24 mouse cellular contexts compared by ENCODE assay signal in the genomic region with DNA sequence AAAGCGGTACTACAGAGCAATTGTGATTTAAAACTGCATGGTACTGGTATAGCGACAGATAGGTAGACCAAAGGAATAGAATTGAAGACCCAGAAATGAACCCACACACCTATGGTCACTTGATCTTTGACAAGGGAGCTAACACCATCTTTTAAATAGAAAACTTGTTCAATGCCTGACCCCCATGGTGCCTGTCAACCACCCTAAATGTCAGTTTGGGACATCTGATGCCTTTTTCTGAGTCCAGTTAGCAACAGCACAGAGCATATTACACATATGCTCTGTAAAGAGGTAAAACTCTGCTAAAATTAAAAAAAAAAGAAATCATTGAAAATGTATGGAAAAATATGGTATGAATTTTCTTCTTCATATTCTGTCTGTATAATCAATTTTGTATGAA. TPM values are rescaled to one million over a fixed set of nuclear protein-coding genes. Genes with fewer than 3 reads are reported as not detected.
"Had no signal": no experiment of that assay in that cellular context is flagged by ENCODE, and none has a peak within 500 bp of the region (broad histone marks: within the 10 kb centered on the region; RNA-seq: fewer than 3 reads in every experiment).

No protein-coding gene starts in this region.

- H3K27ac ChIP-seq: limb, embryonic 12.5 days; limb, embryonic 15.5 days; liver, embryonic 14.5 days; lung, embryonic 15.5 days; midbrain, embryonic 15.5 days; neural tube, embryonic 12.5 days; neural tube, embryonic 15.5 days had no signal

- DNase-seq: kidney, adult 9 months; kidney, postnatal 14 days; kidney, postnatal 4 days; left cerebral cortex, postnatal 4 days; lung, adult 18-20 months; lung, postnatal 10 days; lung, postnatal 36 days; thymus, adult 18-20 months; thymus, postnatal 36 days had no signal

- H3K27me3 ChIP-seq: limb, embryonic 12.5 days; limb, embryonic 15.5 days; lung, embryonic 15.5 days; megakaryocyte, embryonic 14.5 days; midbrain, embryonic 15.5 days; neural tube, embryonic 12.5 days; neural tube, embryonic 15.5 days had no signal

- H3K9ac ChIP-seq: limb, embryonic 12.5 days; limb, embryonic 15.5 days; liver, embryonic 14.5 days; lung, embryonic 15.5 days; midbrain, embryonic 15.5 days; neural tube, embryonic 12.5 days; neural tube, embryonic 15.5 days had no signal

- H3K4me2 ChIP-seq: limb, embryonic 12.5 days; limb, embryonic 15.5 days; liver, embryonic 11.5 days; lung, embryonic 15.5 days; midbrain, embryonic 11.5 days; midbrain, embryonic 15.5 days; neural tube, embryonic 12.5 days; neural tube, embryonic 15.5 days had no signal

- H3K4me1 ChIP-seq: limb, embryonic 12.5 days; limb, embryonic 15.5 days; lung, embryonic 15.5 days; megakaryocyte, embryonic 14.5 days; midbrain, embryonic 15.5 days; neural tube, embryonic 12.5 days; neural tube, embryonic 15.5 days had no signal

- ATAC-seq: midbrain, embryonic 15.5 days had no signal

- H3K4me3 ChIP-seq: limb, embryonic 12.5 days; limb, embryonic 15.5 days; lung, embryonic 15.5 days; megakaryocyte, embryonic 14.5 days; midbrain, embryonic 15.5 days; neural tube, embryonic 12.5 days; neural tube, embryonic 15.5 days had no signal

- H3K36me3 ChIP-seq: limb, embryonic 12.5 days; limb, embryonic 15.5 days; lung, embryonic 15.5 days; midbrain, embryonic 15.5 days; neural tube, embryonic 12.5 days; neural tube, embryonic 15.5 days had no signal

RNA-seq across cellular contexts. Expression of gene Zfp987, which starts 41.8 kb away (rescaled TPM):
- total RNA-seq: layer of hippocampus, adult 18-20 months; layer of hippocampus, postnatal 14 days; left cerebral cortex, adult 8-10 months had no signal
- polyA plus RNA-seq: kidney, embryonic 16.5 days; midbrain, embryonic 11.5 days; midbrain, embryonic 15.5 days; neural tube, embryonic 15.5 days; small intestine, adult 2 months had no signal
